Mouse (Mus musculus) cerebellum, postnatal 36 days (tissue): Measurements from ENCODE around the gene Fmod.
A peak's percentile ranks its signal among the peaks of the same experiment; 100 is the strongest.

ENCODE experiments used
- DNase-seq, 2 experiments: peaks; one replicate each; pipeline ENCODE4 v3.0.0; 2021 to 2022; ENCODE audit warnings: mixed read lengths in 2 of 2

The Fmod gene

GRCm38 (mm10) chr1:134056285-134056684 lies 19.2 kb downstream of the Fmod start:
- no peak for DNase-seq

GRCm38 (mm10) chr1:134057736-134058135 lies 20.7 kb downstream of the Fmod start:
- no peak for DNase-seq

- DNase-seq = no peak
These were observed 21.8 kb downstream of the Fmod start for GRCm38 (mm10) chr1:134058870-134059269.

GRCm38 (mm10) chr1:134059739-134060695 lies 23.0 kb downstream of the Fmod start:
- peak in 1 of 2 experiments; percentile 27 for DNase-seq

- DNase-seq = peak; percentile 85 to 87
These were observed 24.0 kb downstream of the Fmod start for GRCm38 (mm10) chr1:134060849-134061569.

- DNase-seq = no peak
These were observed 24.9 kb downstream of the Fmod start for GRCm38 (mm10) chr1:134061915-134062314.

- no peak for DNase-seq
These were observed 25.5 kb downstream of the Fmod start for GRCm38 (mm10) chr1:134062411-134063085.

GRCm38 (mm10) chr1:134063086-134063772 lies 26.2 kb downstream of the Fmod start:
- DNase-seq = peak; percentile 26 to 38

- no peak for DNase-seq
These were observed 26.7 kb downstream of the Fmod start for GRCm38 (mm10) chr1:134063773-134064125.

- DNase-seq = no peak
These were observed 27.3 kb downstream of the Fmod start for GRCm38 (mm10) chr1:134064296-134064831.

GRCm38 (mm10) chr1:134065241-134065809 lies 28.3 kb downstream of the Fmod start:
- no peak for DNase-seq

- DNase-seq = no peak
These were observed 29.5 kb downstream of the Fmod start for GRCm38 (mm10) chr1:134066554-134066953.

- no peak for DNase-seq
These were observed 30.1 kb downstream of the Fmod start for GRCm38 (mm10) chr1:134067143-134067619.

- DNase-seq = no peak
These were observed 33.1 kb downstream of the Fmod start for GRCm38 (mm10) chr1:134070099-134070669.

- no peak for DNase-seq
These were observed 34.5 kb downstream of the Fmod start for GRCm38 (mm10) chr1:134071411-134072018.

GRCm38 (mm10) chr1:134073061-134073564 lies 36.1 kb downstream of the Fmod start:
- DNase-seq = no peak

GRCm38 (mm10) chr1:134073658-134074057 lies 36.6 kb downstream of the Fmod start:
- DNase-seq = no peak

GRCm38 (mm10) chr1:134074184-134074583 lies 37.1 kb downstream of the Fmod start:
- DNase-seq = no peak

- DNase-seq = no peak
These were observed 37.6 kb downstream of the Fmod start for GRCm38 (mm10) chr1:134074606-134075005.

GRCm38 (mm10) chr1:134075532-134075931 lies 38.5 kb downstream of the Fmod start:
- DNase-seq = no peak

- no peak for DNase-seq
These were observed 39.7 kb downstream of the Fmod start for GRCm38 (mm10) chr1:134076789-134077188.
